Mouse (Mus musculus) forebrain, embryonic 16.5 days (tissue): ENCODE results near the gene St6galnac3. TPM values are rescaled to one million over a fixed set of nuclear protein-coding genes. Genes with fewer than 3 reads are reported as not detected.

Experiments used
- ATAC-seq: fragments of 200-750 bp; cut with Nextera tagmentation; 2 replicates; pipeline ENCODE4 v1.8.0; 2017; ENCODE audit warnings: mild to moderate bottlenecking, moderate library complexity
- H3K27ac ChIP-seq: fragments of 300-500 bp; sonication (generic); 2 replicates; pipeline ENCODE4 v1.5.1; 2014; ENCODE audit warnings: low read length, control low read depth
- H3K27me3 ChIP-seq: fragments of 300-500 bp; sonication (generic); replicated peaks from 2 replicates; pipeline ENCODE4 v1.6.1; 2014; ENCODE audit warnings: low read length; ENCODE audit not compliant: control insufficient read depth, insufficient read depth
- H3K36me3 ChIP-seq: fragments of 300-500 bp; sonication (generic); 2 replicates; pipeline ENCODE4 v1.6.1; 2014; ENCODE audit not compliant: control insufficient read depth, insufficient read depth
- H3K4me1 ChIP-seq: fragments of 300-500 bp; sonication (generic); replicated peaks from 2 replicates; pipeline ENCODE4 v1.6.1; 2014; ENCODE audit warnings: low read length; ENCODE audit not compliant: control insufficient read depth, insufficient read depth
- H3K4me2 ChIP-seq: fragments of 300-500 bp; sonication (generic); 2 replicates; pipeline ENCODE4 v1.6.1; 2014; ENCODE audit warnings: mild to moderate bottlenecking, low read length, control low read depth
- H3K4me3 ChIP-seq: fragments of 300-500 bp; sonication (generic); replicated peaks from 2 replicates; pipeline ENCODE4 v1.5.1; 2014; ENCODE audit warnings: mild to moderate bottlenecking, low read length, control low read depth
- H3K9ac ChIP-seq: fragments of 300-500 bp; sonication (generic); replicated peaks from 2 replicates; pipeline ENCODE4 v1.6.1; 2014; ENCODE audit warnings: low read depth, low read length, control low read depth
- H3K9me3 ChIP-seq: fragments of 300-500 bp; sonication (generic); 2 replicates; pipeline ENCODE4 v1.6.1; 2016; ENCODE audit warnings: low read length; ENCODE audit not compliant: control insufficient read depth
- WGBS: fragments of 180-500 bp; shearing (Covaris S2); extraction: QIAGEN DNeasy Blood & Tissue Kit; methylation state at CpG from one replicate; pipeline ENCODE4 v1.1.7; 2014; 5-methylcytosine and 5-hydroxymethylcytosine counted together
- polyA plus RNA-seq: library from polyadenylated mRNA; unstranded; fragments of >200 nt; fragmentation: Nextera tagmentation; extraction: Ambion mirVana; gene quantifications from 2 replicates; pipeline ENCODE4 v1.2.1, GENCODE M21; 2015

Gene St6galnac3
- polyA plus RNA-seq, 1 experiment from 2014 or later: 23.5 TPM

- Histone ChIP-seq H3K36me3 (no peaks in the 10 kb centered on the region), H3K4me3 (no peak overlapping the region), H3K4me2 (no peak overlapping the region), H3K27ac (no peak overlapping the region), H3K4me1 (no peaks in the 10 kb centered on the region), H3K9me3 (no peaks in the 10 kb centered on the region), H3K9ac (no peak overlapping the region), H3K27me3 (no peaks in the 10 kb centered on the region)
- WGBS: 83% methylated on average over 7 of the region's 7 CpGs
- no peak for ATAC-seq
Measured at GRCm38 (mm10) chr3:153546936-153547683, 177.9 kb downstream of the St6galnac3 start.

DNA sequence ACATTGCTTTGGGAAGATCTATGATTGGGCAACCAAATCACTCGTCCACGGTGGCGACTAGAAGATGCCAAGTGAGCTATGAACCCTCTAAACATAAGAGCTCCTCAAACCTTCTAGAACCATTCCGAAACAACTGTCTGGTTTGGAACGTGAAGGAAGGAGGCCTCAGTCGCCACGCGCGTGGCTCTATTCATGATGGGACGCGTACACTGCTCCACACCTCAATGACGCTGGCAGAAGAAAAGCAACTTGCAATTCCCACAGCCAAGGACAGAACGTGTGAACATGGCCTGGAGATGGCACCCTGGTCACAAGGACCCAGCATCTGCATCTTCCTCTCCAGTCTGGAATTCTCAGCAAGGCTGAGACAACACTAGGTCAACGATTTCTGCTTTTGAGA is 185.1 kb downstream of the St6galnac3 start:
- Histone ChIP-seq H3K4me1 (peaks cover 8% of the 10 kb centered on the region; the same call in 1 of the 2 replicates), H3K4me3 (no peak overlapping the region), H3K27me3 (no peaks in the 10 kb centered on the region), H3K9ac (no peak overlapping the region), H3K9me3 (no peaks in the 10 kb centered on the region), H3K36me3 (no peaks in the 10 kb centered on the region), H3K4me2 (no peak overlapping the region), H3K27ac (no peak overlapping the region)
- ATAC-seq: no peak
- WGBS: 95% methylated on average over 14 of the region's 14 CpGs

- no peaks in the 10 kb centered on the region for H3K27me3 ChIP-seq
- H3K4me1 ChIP-seq: peaks cover 8% of the 10 kb centered on the region; the same call in 1 of the 2 replicates
- no peaks in the 10 kb centered on the region for H3K36me3 ChIP-seq
- no peak overlapping the region for H3K4me3 ChIP-seq
- ATAC-seq: no peak
- H3K4me2 ChIP-seq: no peak overlapping the region
- H3K9ac ChIP-seq: no peak overlapping the region
- peak overlapping the region; percentile 15 for H3K27ac ChIP-seq
- H3K9me3 ChIP-seq: no peaks in the 10 kb centered on the region
- WGBS: 40% methylated on average over 2 of the region's 2 CpGs
Measured at GRCm38 (mm10) chr3:153538396-153538795, 186.6 kb downstream of the St6galnac3 start.

DNA sequence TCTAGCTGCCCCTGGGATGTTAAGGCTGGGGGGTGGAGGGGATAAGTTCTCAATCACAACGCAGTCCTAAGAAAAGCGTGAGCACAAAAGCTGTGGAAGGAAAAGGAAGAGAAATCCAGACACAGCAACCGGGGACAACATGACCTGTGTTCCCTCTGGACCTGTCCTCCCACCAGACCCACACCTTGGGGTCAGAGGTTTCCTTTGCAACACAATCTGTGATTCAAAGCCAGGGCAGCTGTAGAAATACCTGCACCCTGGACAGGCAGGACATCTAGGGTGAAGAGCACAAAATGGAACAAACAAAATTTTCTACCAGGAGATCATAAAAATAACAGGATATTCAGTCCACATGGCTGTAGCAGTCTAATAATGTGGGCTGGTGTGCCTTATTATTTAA is 187.5 kb downstream of the St6galnac3 start:
- Histone ChIP-seq H3K4me2 (no peak overlapping the region), H3K27ac (no peak overlapping the region), H3K36me3 (no peaks in the 10 kb centered on the region), H3K4me1 (peaks cover 8% of the 10 kb centered on the region; the same call in 1 of the 2 replicates), H3K9ac (no peak overlapping the region), H3K27me3 (no peaks in the 10 kb centered on the region), H3K9me3 (no peaks in the 10 kb centered on the region), H3K4me3 (no peak overlapping the region)
- WGBS: 78% methylated on average over 3 of the region's 3 CpGs
- no peak for ATAC-seq

GRCm38 (mm10) chr3:153536260-153536659 is 188.7 kb downstream of the St6galnac3 start:
- peaks cover 8% of the 10 kb centered on the region; the same call in 1 of the 2 replicates for H3K4me1 ChIP-seq
- H3K36me3 ChIP-seq: no peaks in the 10 kb centered on the region
- no peaks in the 10 kb centered on the region for H3K27me3 ChIP-seq
- no peak overlapping the region for H3K4me2 ChIP-seq
- peak overlapping the region; percentile 74 for H3K27ac ChIP-seq
- WGBS: 32% methylated on average over 4 of the region's 4 CpGs
- ATAC-seq: peak; percentile 67
- H3K9me3 ChIP-seq: no peaks in the 10 kb centered on the region
- H3K4me3 ChIP-seq: no peak overlapping the region
- no peak overlapping the region for H3K9ac ChIP-seq

- ATAC-seq: no peak
- 85% methylated on average over 6 of the region's 6 CpGs for WGBS
- H3K4me1 ChIP-seq: no peaks in the 10 kb centered on the region
Measured at GRCm38 (mm10) chr3:153529174-153529573, 195.8 kb downstream of the St6galnac3 start.

GRCm38 (mm10) chr3:153525151-153525768 is 199.7 kb downstream of the St6galnac3 start:
- Histone ChIP-seq H3K9me3 (no peaks in the 10 kb centered on the region), H3K36me3 (no peaks in the 10 kb centered on the region), H3K9ac (no peak overlapping the region), H3K4me2 (no peak overlapping the region), H3K27ac (no peak overlapping the region), H3K27me3 (no peaks in the 10 kb centered on the region), H3K4me3 (no peak overlapping the region), H3K4me1 (no peaks in the 10 kb centered on the region)
- ATAC-seq: no peak
- 60% methylated on average over 6 of the region's 6 CpGs for WGBS

More at GRCm38 (mm10) chr3:153529174-153529573, 195.8 kb downstream of the St6galnac3 start:
- Histone ChIP-seq H3K27ac (no peak overlapping the region), H3K4me3 (no peak overlapping the region), H3K4me2 (no peak overlapping the region), H3K27me3 (no peaks in the 10 kb centered on the region), H3K36me3 (no peaks in the 10 kb centered on the region), H3K9ac (no peak overlapping the region), H3K9me3 (no peaks in the 10 kb centered on the region)

DNA sequence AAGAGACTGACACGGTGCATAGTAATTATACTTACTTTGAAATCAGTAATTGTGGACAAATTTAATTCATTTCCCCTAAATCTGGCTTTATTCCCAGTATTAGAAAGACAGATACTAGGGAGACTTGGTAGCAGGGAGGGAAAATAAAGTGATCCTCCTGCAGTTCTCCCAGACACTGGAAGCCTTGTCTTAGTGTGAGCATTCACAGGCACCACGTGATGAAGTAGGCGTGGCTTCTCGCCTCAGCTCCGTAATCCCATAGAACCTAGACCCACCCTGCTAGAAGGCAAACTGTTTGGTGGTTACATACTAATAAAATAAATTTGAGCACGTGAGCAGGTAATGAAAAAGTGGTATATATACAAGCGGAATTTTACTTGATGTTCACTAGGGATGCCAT is 208.1 kb downstream of the St6galnac3 start:
- Histone ChIP-seq H3K9ac (no peak overlapping the region), H3K4me1 (no peaks in the 10 kb centered on the region), H3K4me3 (no peak overlapping the region), H3K27ac (no peak overlapping the region), H3K9me3 (no peaks in the 10 kb centered on the region), H3K4me2 (no peak overlapping the region), H3K27me3 (no peaks in the 10 kb centered on the region), H3K36me3 (no peaks in the 10 kb centered on the region)
- peak; percentile 58; the same call in 1 of the 2 replicates for ATAC-seq
- 66% methylated on average over 7 of the region's 7 CpGs for WGBS

DNA sequence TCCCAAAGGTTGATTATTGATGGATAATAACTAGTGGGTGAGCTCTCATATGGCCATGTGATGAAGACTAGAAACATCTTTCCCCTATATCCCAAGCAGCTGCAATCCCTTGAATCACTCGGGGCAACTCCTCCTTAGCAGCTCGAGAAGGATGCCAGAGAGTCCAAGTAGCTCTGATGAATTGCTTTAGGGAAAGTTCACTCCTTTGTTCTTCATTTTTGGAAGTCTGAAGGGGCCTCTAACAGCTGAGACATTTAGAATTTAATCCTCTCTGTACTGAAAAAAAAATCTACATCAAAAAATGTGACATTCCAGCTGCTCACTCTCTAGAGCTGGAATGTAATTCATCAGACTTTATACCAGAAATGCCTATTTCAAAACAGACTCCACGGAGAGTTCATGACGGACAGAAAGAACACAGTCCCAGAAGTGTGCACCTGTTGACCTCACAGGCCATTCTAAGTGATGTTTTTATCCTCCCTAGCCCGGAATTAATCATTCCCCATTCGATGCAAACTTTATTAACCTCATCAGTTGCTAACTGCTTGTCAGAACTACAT is 211.4 kb downstream of the St6galnac3 start:
- H3K4me2 ChIP-seq: no peak overlapping the region

More for the DNA sequence above, 211.4 kb downstream of the St6galnac3 start:
- WGBS: 53% methylated on average over 6 of the region's 6 CpGs
- Histone ChIP-seq H3K27ac (no peak overlapping the region), H3K9ac (no peak overlapping the region), H3K4me3 (no peak overlapping the region), H3K36me3 (no peaks in the 10 kb centered on the region), H3K9me3 (no peaks in the 10 kb centered on the region), H3K4me1 (peaks cover 8% of the 10 kb centered on the region), H3K27me3 (no peaks in the 10 kb centered on the region)
- ATAC-seq: no peak
